Mouse (Mus musculus): ENCODE measurements around the gene Ttll12. TPM values are rescaled to one million over a fixed set of nuclear protein-coding genes. Genes with fewer than 3 reads are reported as not detected.

The Ttll12 gene
- polyA plus RNA-seq, 2 experiments from 2014 or later, result 9.0 to 12.2 TPM

DNA sequence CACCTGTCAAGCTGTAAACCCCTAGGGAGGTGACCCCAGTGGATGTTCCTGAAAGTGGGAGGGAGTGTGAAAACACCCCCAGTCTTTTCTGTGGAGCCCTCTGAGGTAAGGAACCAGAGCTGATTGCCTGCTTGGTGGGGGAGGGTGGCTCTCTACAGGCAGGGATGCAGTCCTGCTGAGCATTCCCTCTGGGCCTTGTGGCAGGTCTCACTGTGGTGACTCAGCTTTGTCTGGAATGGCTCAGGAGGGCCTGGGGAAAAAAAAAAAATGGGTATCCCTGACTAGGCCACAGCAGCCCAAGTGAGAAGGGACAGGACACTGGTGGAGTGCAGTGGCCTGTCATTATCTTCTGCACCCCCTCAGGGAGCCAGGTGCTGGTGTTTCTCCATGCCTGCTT lies 1.8 kb downstream of the Ttll12 start:
- ATAC-seq, result no peak

DNA sequence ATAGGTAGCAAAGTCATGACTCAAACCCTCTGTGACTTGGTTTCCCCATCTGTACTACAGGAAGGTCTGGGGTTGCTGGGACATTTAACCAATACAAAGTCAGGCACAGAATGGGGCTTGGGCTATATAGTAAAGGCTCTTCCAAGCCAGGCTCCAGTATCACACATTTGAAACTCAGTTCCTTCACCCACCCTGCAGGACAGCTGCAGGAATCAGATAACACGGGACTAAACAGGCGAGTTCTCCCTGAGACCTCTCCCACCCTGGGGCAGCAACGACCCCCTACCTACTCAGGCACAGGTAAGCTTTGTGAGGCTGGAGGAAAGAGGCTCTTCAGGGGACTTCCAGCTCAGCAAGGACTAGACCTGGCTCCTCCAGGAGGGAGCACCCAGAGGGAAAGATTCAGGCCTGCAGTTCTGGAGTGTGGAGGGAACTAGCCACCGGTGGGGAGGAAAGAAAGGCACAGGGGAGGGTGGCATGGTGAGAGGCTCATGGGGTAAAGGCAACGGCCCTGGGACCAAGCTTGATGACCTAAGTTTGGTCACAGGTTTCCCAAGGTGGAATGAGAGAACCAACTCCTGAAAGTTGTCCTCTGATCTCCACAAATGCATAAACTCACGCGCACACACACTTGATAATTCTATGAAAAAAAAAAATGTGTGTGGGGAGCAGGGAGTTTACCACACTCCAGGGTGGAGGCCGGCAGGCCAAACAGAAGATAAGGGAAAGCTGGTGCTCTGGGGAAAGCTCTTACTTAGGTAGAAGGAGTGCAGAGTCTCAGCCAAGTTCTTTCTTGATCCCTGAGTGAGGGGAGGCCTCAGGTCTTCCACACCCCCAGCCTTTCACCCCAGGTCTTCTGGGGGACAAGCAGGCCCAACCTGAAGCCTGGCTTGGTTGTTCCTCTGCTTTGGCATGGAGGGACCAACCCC lies 2.4 kb downstream of the Ttll12 start:
- no peak for ATAC-seq

- ATAC-seq, result no peak
These were observed 3.2 kb downstream of the Ttll12 start for GRCm38 (mm10) chr15:83591758-83592157.

GRCm38 (mm10) chr15:83590841-83591240 lies 4.1 kb downstream of the Ttll12 start:
- no peak for ATAC-seq

- no peak for ATAC-seq
These were observed 10.2 kb downstream of the Ttll12 start for GRCm38 (mm10) chr15:83584741-83585220.

- no peak for ATAC-seq
These were observed 11.4 kb downstream of the Ttll12 start for GRCm38 (mm10) chr15:83583419-83584156.

DNA sequence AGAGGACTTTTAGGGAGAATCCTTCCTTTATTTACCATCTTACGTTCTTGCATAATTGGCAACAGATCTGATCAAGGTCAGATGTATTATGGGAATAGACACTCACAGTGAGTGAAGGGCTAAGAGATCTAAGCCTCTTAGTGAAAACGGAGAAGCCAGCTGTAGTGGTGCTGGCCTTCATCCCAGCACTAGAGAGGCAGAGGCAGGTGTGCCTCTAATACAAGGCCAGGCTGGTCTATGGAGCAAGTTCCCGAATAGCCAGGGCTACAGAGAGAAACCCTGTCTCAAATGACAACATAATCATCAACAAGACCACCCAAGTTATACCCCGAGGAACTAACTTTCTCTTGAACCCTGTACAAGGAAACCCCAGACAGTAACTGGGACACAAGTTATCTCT lies 12.0 kb downstream of the Ttll12 start:
- no peak for ATAC-seq

DNA sequence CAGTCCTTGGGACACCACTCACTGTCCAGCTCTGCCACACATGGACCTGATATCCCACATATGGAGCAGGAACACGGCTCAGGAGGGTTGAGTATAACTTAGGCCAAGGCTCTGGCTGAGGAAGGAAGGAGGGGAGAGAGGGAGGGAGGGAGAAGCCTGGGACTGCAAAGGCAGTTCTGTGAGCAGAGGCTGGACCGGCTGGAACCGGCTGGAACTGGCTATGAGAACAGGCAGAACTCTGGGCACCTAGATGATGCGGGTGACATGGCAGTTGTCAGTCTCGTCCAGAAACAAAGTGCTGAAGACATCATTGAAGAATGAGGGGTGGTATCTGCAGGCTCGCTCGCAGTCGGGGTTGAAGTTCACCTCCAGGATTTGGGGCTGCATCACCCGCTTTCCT lies 18.3 kb downstream of the Ttll12 start:
- ATAC-seq, result no peak

DNA sequence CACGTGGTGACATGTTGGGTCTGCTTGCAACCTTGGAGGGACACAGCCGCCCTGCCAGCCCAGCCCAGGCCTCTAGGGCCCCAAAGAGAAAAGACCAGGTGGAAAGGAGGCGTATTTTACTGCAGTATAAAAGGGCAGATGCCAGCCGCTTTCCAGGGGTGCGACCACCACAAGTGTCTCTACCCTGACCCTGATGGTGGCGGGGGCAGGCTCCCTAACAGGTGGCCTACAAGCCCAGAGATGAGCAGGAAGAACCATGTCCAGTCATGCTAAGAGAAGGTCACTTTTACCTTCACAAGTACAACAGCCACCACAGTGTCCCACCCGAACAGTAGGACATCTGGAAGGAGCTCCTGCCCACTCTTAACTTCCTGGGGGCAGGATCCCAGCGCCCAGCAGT lies 19.4 kb downstream of the Ttll12 start:
- ATAC-seq, result no peak

GRCm38 (mm10) chr15:83574731-83575351 lies 20.1 kb downstream of the Ttll12 start:
- ATAC-seq, result no peak

DNA sequence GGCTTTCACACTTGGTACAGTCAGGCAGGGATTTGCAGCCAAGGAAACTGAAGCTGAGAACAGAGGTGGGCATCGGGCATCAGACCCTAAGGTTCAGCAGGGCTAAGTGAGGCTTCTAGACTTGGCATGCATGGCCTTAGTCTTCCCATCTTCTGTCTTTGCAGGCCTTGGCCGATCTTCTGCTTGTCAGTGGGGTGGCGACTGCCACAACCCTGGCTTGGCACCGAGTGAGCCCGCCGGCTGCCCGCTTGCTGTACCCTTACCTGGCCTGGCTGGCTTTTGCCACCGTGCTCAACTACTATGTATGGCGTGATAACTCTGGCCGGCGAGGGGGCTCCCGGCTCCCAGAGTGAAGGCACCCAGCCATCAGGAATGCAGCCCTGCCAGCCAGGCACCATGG lies 21.4 kb downstream of the Ttll12 start:
- ATAC-seq, result no peak

GRCm38 (mm10) chr15:83572132-83572531 lies 22.8 kb downstream of the Ttll12 start:
- no peak for ATAC-seq

DNA sequence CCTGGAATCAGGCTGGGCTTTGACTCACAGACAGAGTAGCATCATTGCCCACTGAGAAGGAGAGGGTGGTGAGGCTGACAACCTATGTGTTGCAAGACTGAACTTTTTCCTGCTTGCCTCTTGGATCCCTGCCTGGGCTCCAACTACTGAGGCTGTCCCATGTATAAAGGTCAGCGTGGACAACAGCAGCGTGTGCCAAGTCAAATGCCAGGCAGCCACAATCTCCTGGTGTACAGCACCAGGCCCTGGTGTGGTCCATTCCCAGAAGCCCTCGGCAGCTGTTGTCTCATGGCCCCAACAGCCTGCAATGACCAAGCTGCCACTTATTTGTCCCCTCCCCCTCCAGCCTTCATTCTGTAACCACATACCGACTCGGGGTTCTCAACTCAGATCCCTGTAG lies 23.3 kb downstream of the Ttll12 start:
- no peak for ATAC-seq

DNA sequence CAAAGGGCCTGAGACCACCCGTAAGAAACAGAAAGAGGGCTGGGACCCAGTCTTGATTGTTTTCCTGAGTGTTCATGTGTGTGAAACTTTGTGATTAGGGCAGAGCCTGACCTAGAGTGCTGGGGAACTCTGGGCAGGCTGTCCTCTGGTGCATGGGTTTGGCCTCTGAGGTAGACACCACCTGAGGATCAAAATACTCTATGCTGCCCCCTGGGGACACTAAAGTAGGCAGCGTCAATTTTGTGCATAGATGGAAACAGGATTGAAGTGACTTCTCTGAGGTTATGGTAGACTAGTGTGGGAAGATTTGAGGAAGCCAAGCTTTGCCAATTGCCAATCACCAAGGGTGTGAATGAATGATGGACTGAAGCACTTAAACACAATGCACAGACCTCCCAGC lies 24.3 kb downstream of the Ttll12 start:
- no peak for ATAC-seq

- peak; percentile 63 for ATAC-seq
These were observed 25.3 kb downstream of the Ttll12 start for GRCm38 (mm10) chr15:83569682-83570081.

DNA sequence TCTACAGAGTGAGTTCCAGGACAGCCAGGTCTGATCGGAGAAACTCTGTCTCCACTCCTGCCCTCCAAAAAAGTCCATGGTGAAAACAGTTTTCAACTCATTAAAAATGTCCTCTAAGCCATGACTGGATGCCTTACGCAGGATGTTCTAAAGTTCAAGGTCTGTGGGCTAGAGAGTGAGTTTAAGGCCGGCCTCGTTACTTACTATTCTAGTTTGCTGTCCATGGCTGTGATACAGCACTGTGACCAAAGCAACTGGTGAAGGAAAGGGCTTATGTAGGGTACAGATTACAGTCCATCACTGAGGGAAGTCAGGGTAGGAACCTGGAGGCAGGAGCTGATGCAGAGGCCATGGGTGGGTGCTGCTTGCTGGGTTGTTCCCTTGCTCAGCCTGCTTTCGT lies 26.4 kb downstream of the Ttll12 start:
- ATAC-seq, result no peak

DNA sequence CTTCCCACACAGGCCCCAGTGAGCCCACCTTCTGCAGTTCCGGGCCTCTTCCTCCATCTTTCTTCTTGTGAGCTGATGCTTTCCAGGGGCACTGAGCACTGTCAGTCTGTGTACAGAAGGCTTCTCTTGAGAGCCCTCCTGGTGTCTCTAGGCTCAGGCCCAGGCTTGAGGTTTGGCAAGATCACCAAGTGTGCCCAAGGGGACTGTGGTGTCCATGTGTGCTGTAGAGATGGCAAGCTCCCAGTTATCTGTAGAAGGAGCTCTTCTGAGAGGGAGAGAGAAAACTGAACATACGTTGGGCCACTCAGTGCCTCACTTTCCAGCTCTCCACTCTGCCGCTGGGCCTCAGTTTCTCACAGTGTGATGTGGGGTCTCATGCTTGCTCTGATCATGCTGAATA lies 27.2 kb downstream of the Ttll12 start:
- ATAC-seq, result no peak

- no peak for ATAC-seq
These were observed 29.0 kb downstream of the Ttll12 start for GRCm38 (mm10) chr15:83566006-83566405.

- no peak for ATAC-seq
These were observed 29.5 kb downstream of the Ttll12 start for GRCm38 (mm10) chr15:83565434-83565833.

GRCm38 (mm10) chr15:83563857-83564651 lies 30.9 kb downstream of the Ttll12 start:
- ATAC-seq, result peak; percentile 33

DNA sequence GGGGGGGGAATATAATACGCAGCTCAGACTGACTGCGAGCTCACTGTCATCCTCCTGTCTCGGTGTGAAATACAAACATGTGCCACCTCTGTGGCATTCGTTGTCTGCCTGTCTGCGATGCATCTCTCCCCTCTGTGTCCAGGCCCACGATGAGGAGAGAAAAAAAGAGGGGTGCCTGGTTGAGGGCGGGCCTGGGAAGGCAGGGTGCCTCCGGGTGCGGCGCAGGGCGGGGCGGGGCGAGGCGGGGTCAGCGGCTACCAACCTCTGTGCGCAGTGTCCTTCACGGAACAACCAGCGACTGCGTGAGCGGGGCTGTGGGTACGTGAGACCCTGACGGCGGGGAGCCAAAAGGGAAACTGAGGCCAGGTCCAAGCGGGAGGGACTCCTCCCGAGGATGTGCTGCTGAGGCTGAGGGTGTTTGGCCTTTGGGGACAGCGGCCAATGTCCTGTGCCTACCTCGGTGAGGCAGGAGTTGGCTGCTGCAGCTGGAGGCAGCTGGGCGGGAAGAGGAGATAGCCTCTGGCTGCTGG lies 31.6 kb downstream of the Ttll12 start, which contains the start of the genes Tspo and Mcat:
Gene Tspo, plus strand, starts transcription at position 266 of the 530 bp plus-strand sequence.
Gene Mcat, minus strand, starts transcription at position 461 of the 530 bp plus-strand sequence.
- peak; percentile 56 for ATAC-seq

Measured in CD4-positive, CD25-positive, alpha-beta regulatory T cell, adult 4 months (primary cell).